Mouse (Mus musculus) brain, embryonic 18.5 days (tissue): ENCODE measurements around the gene Elf2.
A peak's percentile ranks its signal among the peaks of the same experiment; 100 is the strongest.

Experiments used
- DNase-seq: peaks from one replicate; pipeline ENCODE4 v3.0.0-alpha.2; 2012; ENCODE audit warnings: low read depth, low spot score

Gene Elf2

DNA sequence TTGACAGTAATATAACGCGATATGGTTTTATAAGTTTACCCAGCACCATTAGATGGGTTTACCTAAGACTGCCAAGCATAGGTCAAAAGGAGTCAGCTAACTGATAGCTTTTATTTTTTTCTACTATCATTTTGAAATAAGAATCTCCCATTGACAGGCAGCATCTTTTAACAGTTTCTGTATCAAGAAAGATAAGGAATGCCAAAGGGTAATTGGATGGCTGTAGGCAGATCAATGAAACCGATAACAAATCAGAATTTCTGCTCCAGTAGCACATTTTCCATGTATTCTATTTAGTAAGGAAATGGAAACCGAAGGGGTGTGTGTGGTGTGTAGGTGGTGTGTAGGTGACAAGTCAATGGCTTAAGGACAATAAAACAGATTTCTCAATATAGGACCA lies 62.0 kb downstream of the Elf2 start:
- no peak for DNase-seq

DNA sequence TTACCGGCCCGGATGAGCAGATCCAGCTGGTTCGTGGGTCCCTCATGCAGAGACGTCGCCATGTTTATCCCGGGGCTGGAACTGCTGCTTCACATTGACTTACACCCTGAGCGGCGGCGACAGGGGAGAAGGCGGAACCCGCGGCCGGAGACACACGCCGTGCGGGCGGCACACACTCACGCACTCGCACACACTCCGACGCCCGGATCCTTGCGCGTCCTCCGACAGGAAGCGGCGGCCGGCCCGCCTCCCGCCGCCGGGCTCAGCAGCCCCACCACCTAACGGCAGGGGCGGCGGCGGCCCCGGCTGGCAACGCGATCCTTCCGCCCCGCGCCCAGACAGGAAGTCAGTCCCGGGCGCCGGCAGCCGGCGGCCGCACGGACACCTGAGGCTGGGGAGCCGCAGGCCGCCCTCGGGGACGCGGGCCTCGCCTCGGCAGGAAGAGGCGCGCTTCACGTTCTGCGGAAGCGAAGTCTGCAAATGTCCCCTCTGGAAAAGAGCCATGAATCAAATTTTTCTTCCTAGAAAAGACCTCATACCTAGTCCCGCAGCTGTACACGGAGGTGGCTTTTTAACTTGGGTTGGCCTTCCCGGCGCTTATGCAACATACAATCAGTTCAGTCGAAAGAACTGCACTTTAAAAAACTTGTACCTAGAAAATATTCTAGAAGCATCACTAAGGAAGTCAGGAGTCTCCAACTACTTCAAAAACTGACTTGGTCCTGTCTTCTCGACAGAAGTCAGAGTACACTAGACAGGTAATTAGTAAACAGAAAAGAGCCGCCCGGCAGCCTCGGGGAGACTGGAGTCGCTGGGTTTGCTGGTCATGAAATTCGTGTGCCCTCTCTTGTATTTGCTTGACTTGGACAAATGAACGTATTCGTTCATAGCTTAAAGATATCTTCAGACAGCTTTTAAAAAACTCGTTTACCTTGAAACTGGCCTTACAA lies 63.0 kb downstream of the Elf2 start:
- DNase-seq, result peak; percentile 46

DNA sequence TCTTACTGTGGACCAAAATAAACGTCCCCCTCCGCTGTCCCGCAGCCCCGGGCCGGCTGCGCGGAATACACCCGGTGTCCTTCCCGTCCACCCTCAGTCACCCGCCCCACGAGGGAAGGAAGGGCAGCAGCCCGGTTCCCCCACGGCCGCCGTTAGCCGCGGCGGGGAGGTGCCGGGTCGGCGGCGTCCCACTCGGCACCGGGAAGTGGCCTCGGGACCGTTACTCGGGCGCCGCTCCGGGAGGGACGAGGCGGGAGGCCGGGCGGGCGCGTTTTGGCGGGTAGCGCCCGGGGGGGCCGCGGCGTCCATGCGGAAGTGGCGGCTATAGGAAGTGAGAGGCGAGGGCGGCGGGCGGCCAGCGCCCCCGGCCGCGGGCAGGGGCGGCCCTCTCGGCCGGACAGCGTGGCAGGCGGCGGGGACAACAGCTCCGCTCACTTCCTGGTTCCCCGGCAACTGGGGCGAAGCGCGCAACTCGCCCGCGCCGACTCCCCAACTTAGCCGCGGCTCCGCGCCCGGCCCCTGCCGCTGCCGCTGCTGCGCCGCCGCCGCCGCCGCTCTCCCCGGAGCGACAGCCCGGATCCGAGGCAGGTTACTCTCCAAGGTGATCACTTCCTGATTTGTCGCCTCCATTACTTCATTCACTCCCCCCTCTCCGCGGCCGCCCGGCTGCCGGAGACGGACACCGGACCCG lies 63.9 kb downstream of the Elf2 start:
- DNase-seq, result no peak

DNA sequence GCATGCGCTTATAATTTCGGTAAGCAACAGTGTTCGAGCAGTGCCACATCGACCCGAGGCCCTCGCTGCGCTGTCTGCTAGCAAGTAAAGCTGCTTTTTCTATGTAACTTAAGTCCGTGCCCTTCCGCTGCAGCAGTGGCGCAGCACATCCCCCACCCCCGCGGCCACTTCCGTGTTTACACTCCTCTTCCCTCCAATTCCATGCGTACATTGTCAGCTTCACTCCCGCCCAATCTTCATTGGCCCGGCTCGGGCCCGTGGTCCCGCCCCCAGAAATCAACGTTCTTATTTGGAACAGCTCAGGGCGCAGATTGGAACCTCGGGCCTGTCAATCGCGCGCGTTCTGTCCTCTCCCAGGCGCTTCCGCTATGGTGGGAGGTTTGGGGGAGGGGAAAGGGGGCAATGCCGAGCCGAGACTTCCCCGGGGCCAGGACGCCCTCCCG lies 64.5 kb downstream of the Elf2 start:
- peak; percentile 97 for DNase-seq

DNA sequence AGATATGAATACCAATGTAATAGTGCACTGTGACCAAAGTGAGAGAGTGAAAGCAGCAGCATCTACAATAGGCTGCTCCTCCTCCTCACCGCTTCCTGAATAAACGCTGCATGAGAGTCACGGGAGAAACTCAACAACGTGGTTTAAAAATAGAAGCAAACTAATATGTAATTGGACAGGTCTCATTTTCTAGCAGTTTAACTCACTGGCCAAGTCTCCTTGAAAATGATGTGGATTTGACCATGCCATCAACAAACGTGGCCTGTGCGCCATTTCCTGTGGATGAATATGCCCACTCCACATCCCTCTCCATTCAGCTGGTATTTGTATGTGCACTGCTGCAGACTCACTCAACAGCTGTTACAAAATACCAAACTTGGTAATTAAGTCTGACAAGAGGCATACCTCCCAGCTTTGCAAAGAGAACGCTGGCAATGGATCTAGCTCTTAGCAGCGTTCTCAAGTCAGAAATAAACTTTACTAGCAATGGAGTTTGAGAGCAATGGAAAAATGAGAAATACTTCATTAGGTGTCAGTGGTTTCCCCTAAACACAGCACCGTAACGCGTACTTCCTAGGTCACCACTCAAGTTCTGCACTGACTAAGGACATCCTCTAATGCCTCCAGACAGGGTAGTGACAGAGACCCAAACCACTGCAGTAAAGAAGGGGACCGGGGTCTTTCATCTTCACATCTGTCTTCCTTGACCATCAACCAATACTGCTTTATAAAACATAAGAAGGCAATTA lies 70.2 kb downstream of the Elf2 start:
- no peak for DNase-seq

DNA sequence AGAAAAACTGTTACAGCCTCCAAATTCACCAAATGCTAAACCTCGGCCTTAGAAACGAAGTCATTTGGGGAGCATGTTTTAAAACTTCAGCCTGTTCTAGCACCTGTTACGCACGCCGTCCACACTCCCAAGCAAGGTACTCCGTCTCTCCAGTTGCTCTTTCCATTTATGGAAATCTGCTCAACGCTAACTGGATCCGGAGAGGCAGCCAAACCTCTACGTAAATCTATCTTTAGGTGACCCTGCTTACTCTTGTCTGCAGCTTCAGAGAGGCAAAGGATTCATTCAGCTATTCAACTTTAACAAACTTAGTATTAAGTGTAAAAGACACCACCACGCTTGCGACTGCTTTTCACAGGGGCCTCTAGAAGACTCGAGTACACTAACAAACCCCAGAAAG lies 72.0 kb downstream of the Elf2 start:
- no peak for DNase-seq

DNA sequence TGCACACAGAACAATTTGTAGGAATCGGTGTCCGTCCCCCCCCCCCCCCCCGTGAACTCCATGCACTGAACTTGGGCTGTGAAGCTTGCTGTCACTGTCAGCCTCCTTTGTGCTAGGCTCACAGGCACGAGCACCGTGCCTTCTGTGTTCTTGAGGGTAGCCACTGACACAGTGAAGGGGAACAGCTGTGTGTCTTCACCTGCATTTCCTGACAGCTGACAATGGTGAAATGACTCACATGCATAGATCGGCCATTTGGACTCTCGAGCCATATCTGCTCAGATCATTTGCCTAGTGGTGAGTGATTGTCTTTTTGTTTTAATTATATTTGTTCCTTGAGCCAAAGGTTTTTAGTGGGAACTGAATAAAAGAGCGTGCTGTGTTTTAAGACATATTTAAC lies 77.5 kb downstream of the Elf2 start:
- no peak for DNase-seq

DNA sequence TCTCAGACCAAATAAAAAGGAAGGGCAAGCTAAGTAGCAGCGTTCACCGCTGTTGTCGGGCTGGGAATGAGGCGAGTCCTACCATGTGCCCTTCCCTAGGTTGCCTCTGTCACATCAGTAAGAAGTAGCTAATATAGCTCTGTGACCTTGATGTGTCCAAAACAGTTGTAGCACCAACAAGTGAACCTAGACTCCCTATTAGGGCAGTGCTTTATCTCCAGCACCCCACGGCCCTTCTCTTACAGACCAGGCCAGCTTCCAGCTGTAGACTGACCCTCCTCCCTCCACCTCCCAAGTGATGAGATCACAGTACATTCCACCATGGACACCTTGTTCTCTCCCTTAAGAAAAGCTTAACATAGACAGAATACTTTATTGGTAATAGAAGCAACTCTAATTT lies 82.4 kb downstream of the Elf2 start:
- no peak for DNase-seq

DNA sequence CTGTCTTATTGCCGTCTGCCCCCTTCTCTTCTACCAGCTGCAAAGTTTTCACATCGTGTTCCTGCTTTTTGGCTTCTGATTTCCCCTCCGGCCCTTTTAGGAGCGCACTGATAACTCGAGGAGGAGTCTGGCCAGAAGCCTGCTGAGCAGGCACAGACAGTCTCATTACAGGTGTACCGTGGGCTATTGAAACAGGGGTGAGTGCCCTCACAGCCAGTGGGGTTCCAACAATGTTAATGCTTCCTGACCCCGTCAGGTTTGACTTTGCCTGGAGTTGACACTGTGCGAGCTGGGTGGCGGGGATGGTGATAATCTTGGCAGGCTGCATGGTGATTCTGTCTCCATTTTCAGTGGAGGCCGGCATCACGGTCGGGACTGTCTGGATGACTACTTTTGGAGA lies 84.0 kb downstream of the Elf2 start:
- DNase-seq, result no peak

DNA sequence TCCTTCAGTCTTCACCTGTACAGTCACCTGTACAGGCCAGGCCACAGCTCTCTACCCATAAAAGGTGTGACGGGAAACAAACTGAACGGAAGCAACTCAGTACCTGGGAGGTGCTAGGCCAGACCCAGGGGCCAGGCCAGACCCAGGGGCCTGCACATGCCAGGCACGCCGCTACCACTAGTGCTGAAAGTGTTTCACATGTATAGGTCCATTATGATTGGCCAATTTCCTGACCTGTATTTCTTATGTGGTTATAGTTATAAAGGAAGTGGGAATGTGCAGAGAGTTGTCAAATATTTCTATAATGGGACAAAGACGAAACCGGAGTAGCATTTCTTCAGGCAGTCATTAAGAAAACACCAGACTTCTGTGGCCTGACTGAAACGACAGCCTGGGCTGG lies 85.7 kb downstream of the Elf2 start:
- no peak for DNase-seq

DNA sequence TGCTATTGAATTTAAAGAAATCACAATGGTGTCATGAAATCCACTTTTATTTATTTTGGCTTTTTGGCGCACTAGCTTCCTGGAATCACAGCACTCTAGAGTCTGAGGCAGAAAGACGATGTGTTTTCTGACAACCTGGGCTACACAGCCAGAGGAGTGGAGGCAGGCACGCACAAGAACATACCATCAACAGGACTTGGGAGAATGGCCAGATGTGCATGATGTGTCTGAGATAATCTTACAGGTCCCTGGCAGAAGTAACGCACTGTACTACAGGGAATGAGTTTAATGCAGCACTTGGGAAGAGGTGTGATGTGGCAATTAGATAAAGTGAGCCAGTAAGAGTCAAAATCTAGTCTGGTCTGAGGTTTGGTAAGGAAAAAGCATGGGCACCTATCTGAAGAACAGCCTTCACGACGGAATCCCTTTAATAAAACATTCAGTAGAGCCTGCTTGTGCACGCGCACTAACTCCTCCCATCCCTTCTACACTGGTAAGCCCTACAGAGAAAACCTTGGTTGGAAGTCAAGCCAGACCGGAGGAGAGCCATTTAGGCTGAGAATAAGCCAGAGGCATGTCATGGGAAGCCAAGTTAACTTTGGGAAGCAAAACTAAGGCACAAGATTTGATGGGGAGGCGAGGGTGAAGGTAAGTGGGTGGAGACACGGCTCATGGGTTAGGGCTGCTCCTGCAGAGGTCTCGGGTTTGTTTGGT lies 87.6 kb downstream of the Elf2 start:
- DNase-seq, result no peak

DNA sequence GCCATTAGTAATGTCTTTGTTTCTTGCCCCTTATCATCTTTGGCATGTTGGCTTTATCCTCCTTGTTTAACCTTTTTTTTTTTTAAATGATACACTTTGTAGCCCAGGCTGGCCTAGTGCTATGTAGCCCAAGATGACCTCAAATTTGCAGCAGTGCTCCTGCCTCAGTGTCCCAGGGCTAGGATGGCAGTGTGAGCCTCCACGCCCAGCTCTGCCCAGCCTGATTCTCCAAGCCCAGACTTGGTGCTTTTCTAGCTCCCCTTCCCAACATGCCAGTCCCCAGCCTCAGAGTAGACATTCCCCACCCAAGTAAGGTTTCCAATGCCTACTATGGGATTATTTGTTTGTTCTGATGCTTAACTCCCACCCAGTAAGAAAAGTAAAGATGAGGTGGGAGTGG lies 88.2 kb downstream of the Elf2 start:
- no peak for DNase-seq

DNA sequence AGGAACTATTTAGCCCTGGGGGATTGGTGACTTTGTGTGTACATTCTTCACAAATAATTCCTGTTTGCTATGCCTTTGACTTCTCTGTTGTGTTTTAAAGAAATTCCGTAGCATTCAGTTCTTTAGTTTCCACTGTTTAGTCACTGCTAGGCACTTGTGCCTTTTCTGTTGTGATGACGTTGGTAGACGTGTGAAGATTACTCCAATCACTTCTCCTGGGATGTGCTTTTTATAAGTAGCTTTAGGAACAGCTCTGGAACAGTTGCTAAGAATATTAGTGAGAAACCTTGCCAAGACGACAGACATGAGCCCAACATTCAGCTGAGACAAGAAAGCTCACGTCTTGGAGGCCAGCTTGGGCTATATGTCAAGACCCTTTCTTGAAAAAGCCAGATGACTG lies 89.4 kb downstream of the Elf2 start:
- DNase-seq, result no peak

DNA sequence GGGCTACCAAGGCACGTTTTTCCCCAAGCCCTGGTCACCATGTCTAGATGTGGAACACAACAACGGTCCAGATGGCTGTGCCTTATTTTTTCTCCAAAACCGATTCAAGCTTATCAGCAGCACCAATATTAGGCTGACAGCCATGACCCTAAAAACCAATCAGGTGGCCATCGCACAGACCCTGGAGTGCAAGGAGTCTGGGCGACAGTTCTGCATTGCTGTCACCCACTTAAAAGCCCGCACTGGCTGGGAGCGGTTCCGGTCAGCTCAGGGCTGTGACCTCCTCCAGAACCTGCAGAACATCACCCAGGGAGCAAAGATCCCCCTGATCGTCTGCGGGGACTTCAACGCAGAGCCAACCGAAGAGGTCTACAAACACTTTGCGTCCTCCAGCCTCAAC lies 90.6 kb downstream of the Elf2 start:
- DNase-seq, result no peak

DNA sequence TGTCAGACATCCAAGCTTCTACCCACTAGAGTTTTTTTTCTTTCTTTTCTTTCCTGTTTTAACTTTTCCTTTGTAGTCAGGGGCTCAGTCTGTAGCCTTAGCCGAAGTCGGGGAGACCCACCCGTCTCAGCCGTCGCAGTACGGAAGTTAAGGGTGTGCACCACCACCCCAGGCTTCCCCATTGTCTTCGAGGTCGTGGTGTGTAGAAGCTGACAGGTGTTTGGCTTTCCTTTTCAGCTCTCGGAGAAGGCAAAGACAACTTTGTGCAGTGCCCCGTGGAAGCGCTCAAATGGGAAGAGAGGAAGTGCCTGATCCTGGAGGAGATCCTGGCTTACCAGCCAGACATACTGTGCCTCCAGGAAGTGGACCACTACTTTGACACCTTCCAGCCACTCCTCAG lies 91.0 kb downstream of the Elf2 start:
- DNase-seq, result no peak

DNA sequence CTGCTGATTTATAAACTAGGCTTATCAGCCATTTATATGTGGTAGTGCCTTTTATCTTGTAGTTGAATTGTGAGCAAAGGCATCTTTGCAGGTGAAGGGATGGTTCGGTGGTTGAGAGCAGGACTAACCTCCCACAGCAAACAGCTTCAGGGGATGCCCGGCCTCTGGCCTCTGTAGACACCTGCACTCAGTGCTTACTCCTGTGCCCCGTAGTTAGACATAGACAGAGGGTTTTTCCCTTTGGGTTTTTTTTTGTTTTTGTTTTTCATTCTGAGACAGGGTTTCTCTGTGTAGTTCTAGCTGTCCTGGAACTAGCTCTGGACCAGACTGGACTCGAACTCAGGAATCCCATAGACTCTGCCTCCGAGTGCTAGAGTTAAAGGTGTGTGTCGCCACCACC lies 91.9 kb downstream of the Elf2 start:
- no peak for DNase-seq

DNA sequence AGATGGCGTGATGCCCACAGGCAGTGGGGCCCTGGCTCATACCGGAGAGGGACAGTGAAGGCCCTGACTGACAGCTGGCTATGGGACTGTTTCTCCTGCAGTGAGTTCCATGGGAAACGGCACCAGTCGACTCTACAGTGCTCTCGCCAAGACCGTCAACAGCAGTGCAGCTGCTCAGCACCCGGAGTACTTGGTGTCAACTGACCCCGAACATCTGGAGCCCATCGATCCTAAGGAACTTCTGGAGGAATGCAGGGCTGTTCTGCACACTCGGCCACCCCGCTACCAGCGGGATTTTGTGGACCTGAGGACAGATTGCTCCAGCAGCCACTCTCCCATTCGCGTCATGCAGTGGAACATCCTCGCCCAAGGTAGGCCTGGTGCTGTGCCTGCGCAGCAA lies 92.8 kb downstream of the Elf2 start:
- DNase-seq, result no peak

DNA sequence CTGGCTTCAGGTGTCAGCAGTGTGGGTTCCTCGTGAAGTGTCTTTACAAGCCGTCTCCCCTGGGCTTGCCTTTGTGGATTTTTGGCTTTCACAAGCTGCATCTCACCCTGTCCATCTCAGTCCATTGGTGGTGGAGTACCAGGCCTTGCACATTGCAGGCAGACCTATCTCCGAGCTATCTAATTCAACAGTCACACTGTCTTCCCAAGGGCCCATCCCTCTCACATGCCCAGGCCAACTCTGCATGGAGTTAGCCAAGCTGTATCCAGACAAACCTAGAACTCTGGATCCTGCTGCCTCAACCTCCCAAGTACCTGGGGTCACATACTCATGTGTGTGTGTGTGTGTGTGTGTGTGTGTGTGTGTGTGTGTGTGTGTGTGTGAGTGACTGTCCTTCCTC lies 100.9 kb downstream of the Elf2 start:
- no peak for DNase-seq

DNA sequence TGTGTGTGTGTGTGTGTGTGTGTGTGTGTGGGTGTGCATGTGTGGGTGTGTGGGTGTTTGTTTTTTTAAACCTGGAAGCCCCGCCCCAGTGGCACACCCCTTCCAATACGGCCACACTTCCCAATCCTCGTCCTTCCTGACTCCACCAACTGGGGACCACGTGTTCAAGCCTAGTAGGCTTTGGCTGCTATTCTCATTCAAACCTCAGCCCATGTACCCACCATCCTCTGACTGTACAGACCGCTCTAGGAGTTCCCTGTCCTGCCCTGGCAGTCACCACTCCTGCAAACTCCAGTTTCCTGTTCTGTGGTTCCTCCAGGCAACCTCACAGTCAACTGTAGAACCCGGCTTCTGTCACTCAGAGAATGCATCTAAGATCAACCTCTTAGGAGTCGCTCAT lies 101.9 kb downstream of the Elf2 start:
- no peak for DNase-seq

DNA sequence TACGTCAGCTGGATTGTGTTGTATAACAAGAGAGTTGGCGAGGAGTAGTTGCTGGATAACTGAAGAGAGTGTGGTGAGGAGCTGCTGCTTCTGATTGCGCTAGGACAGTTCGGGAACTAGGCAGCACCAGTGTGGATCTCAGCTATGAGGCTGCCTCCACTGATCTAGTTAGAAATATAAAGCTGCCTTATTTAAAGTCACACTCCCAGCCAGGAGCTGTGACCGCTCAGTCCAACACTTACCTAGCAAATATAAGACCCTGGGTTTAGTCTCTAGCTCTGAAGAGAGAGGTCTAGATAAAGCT lies 105.8 kb downstream of the Elf2 start:
- no peak for DNase-seq

DNA sequence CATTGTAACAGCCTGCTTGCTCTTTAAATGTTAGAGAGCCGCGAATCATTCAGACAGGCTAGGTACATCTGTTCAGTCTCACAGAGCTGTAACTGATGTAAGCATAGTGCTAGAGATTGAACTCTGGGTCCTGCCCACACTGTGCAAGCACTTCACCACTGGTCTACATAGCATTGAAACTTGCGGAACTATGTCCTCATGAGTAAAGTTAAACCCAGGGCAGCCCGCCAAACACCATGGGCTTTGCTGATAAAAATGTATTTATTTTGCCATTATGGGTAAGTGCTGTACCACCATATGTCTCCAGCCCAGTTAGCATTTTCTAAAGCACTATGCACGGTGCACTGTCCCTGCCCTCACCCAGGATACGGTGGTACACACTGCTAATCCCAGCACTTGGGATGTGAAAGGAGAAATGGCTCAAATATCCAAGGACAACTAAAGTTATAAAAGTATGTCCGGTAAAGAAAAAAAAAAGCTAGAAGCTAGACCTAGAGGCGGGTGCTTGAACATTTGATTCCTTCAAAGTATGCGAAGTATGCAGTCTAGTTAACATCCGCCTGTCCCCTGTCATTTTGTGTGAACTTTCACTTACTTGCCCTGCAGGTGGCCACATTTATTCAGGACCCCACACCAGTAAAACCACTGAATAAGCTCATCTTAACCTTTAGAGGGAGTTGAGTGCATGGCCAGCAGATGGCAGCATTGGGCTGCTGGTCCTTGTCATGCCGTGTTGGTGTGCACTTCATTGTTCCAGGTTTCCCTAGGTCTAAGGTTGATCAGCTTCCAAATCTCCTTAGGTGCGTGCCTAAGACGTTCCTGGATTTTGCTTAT lies 106.3 kb downstream of the Elf2 start:
- peak; percentile 47 for DNase-seq
